Mouse (Mus musculus): Measurements from ENCODE around the gene Epyc.
"Not testable (repeated sequence)": the region's sequence is repeated elsewhere in the genome, so short reads cannot be mapped to it uniquely, and the experiment has no call there.

Epyc gene

DNA sequence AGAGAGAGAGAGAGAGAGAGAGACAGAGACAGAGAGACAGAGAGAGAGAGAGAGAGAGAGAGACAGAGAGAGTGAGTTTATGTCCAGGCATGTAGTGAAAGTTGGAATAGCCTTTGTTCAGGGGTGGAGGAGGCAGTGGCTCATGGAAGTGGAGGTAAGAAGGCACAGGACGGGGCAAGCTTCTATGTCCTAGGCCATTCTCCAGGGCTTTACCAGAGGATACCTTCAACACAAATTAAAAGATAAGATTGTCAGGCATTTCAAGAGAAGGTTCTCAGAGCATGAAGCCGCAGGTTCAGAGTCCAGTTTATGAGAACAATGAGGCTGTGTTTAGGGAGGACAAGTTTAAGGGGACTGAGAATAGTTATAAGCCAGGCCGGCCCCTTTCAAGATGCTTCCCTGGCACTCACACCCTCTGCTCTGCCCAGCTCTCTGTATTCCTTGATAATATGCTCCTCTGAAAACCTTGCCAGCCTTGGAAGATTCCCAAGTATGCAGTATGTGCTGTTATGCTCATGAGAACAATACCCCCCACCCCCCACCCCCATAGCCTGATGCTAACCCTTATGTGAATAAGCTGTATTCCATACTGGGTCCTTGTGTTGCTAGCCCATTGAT, 71.5 kb downstream of the Epyc start:
- DNase-seq = no peak

DNA sequence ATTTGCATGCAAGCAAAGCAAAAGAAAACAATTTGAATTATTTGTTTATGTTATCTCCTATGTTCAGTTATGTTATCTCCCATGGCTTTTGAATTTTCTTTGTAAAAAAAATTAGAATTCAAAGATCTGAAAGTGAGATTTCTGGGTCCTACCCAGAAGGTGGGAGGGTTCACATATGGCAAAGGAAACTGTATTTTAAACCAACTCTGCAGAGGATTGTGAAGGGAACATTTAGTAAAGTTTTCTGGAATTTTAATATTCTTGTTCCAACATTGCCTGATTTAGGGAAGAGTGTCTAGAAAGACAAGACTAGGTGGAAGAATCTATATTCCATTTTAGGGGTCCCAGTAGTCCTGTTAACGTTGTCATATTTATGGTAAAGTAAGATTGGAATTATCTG, 73.4 kb downstream of the Epyc start:
- no peak for DNase-seq

DNA sequence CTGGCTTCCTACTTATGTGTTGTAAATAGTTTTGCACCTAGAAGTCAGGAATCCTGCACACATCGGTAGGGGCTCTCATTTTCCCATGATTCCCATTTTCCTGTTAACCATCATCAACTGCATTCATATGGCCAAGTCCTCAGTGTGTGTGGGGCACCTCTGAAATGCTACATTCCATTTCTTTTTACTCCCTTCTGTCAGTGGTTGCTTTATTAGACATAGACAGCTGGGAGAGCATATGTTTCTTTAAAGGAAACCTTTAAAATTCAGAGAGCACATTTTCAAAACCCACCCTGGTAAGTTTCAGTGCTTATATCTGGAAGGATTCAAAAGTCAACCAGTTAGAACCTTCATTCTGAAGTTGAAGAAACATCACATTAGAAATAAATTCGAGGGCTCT, 74.2 kb downstream of the Epyc start:
- no peak for DNase-seq

DNA sequence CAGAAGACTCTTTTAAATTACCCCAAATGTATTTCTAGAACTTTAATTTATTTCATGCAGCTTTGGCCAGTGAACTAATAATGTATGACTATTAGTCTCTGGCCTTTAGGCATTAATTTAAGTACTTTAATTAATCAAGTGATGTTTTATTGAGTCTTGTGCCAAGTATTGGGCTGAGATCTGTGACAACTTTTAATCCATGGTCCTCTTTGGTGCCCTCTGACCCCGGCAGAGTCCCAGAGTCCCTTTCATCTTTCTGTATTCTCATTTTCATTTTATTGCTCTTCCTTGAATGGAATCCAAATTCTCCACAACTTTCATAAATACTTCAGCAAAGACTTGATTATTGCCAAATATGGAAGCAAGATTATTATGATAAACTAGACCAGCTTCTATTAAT, 76.8 kb downstream of the Epyc start:
- peak; percentile 3 for DNase-seq

DNA sequence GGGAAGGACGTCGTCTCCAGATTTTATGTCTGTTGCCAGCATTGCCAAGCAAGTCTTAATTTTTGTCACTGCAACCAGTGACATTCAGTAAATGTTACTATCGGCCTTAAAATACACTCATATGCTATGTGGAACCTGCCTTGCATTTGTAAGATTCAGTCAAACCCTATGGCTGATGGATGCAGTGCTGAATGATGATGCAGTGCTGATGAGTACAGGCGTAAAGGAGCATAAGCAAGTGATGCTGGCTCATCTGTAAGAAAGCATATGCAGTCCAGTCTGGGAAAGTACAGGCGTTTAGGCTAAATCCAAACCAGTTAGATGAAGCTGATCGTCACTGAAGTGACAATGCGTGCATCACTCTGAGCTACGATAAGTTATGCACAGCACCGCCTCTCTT, 78.8 kb downstream of the Epyc start:
- DNase-seq = no peak

DNA sequence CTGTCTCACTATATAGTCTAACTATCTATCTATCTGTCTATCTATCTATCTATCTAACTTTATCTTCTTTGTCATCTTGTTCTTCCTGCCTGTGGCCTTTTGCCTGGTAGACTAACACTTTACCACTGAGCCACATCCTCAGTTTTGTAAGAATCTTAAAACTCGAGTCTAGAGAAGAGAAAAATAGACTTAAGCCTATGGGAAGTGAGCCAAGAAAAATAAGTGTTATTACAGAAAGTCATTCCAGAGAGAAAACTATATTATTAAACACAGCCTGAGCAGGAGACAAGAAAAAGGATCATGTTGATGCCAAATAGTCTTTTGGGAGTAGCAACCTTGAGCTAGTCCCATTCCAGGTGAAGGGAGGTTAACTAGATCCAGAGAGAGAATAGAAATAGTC, 82.1 kb downstream of the Epyc start:
- DNase-seq = no peak

DNA sequence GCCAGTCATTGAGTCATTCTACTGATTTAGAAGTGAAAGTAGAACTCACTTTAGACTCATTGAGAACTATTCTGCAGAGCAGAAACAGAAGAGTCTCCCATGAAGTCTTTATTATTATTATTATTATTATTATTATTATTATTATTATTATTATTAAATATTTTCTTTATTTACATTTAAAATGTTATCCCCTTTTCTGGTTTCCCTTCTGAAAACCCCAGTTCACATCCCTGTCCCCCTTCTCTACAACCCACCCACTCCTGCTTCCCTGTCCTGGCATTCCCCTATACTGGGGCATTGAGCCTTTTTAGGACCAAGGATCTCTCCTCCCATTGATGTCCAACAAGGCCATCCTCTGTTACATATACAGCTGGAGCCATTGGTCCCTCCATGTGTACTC, 82.8 kb downstream of the Epyc start, which contains the start of gene C030005K15Rik:
C030005K15Rik (minus strand) TSS at position 101 of the 400 bp plus-strand sequence.
- not testable (repeated sequence) for DNase-seq
